Mouse (Mus musculus) limb, embryonic 13.5 days (tissue): ENCODE results near the gene Dnaja2. TPM values are rescaled to one million over a fixed set of nuclear protein-coding genes. Genes with fewer than 3 reads are reported as not detected.

Experiments used
- ATAC-seq: fragments of 200-750 bp; cut with Nextera tagmentation; 2 replicates; pipeline ENCODE4 v1.8.0; 2017; ENCODE audit warnings: low read depth, moderate number of reproducible peaks, moderate TSS enrichment; ENCODE audit not compliant: low FRiP score
- H3K27ac ChIP-seq: fragments of 300-500 bp; sonication (generic); 2 replicates; pipeline ENCODE4 v1.5.1; 2015; ENCODE audit warnings: inconsistent platforms, mild to moderate bottlenecking, moderate library complexity
- H3K27me3 ChIP-seq: fragments of 300-500 bp; sonication (generic); 2 replicates; pipeline ENCODE4 v1.6.1; 2015; ENCODE audit warnings: mild to moderate bottlenecking, inconsistent platforms
- H3K36me3 ChIP-seq: fragments of 300-500 bp; sonication (generic); 2 replicates; pipeline ENCODE4 v1.6.1; 2015; ENCODE audit warnings: inconsistent platforms, mild to moderate bottlenecking, moderate library complexity
- H3K4me1 ChIP-seq: fragments of 300-500 bp; sonication (generic); 2 replicates; pipeline ENCODE4 v1.6.1; 2015; ENCODE audit warnings: inconsistent platforms
- H3K4me2 ChIP-seq: fragments of 300-500 bp; sonication (generic); replicated peaks from 2 replicates; pipeline ENCODE4 v1.6.1; 2015; ENCODE audit warnings: inconsistent platforms, mild to moderate bottlenecking, moderate library complexity
- H3K4me3 ChIP-seq: fragments of 300-500 bp; sonication (generic); 2 replicates; pipeline ENCODE4 v1.5.1; 2015; ENCODE audit warnings: moderate library complexity, mild to moderate bottlenecking, inconsistent platforms
- H3K9ac ChIP-seq: fragments of 300-500 bp; sonication (generic); 2 replicates; pipeline ENCODE4 v1.6.1; 2015; ENCODE audit warnings: mild to moderate bottlenecking, inconsistent platforms
- H3K9me3 ChIP-seq: fragments of 300-500 bp; sonication (generic); 2 replicates; pipeline ENCODE4 v1.6.1; 2016; ENCODE audit warnings: inconsistent platforms
- WGBS: fragments of 180-500 bp; shearing (Covaris S2); methylation state at CpG from one replicate; pipeline ENCODE4 v1.1.7; 2015; 5-methylcytosine and 5-hydroxymethylcytosine counted together
- polyA plus RNA-seq: library from polyadenylated mRNA; unstranded; fragments of >200 nt; fragmentation: Nextera tagmentation; extraction: Ambion mirVana; gene quantifications from 2 replicates; pipeline ENCODE4 v1.2.1, GENCODE M21; 2015

Gene Dnaja2
- polyA plus RNA-seq, 1 experiment from 2014 or later: 159 TPM

- no peak overlapping the region for H3K4me2 ChIP-seq
- H3K4me3 ChIP-seq: no peak overlapping the region
- no peak overlapping the region for H3K27ac ChIP-seq
- no peaks in the 10 kb centered on the region for H3K27me3 ChIP-seq
- H3K36me3 ChIP-seq: no peaks in the 10 kb centered on the region
- H3K9ac ChIP-seq: no peak overlapping the region
- ATAC-seq: no peak
- WGBS: 82% methylated on average over 2 of the region's 2 CpGs
- H3K4me1 ChIP-seq: no peaks in the 10 kb centered on the region
- H3K9me3 ChIP-seq: no peaks in the 10 kb centered on the region
Measured at GRCm38 (mm10) chr8:85588596-85588995, 33.5 kb upstream of the Dnaja2 start.

GRCm38 (mm10) chr8:85577666-85578065, 22.5 kb upstream of the Dnaja2 start:
- H3K9me3 ChIP-seq: no peaks in the 10 kb centered on the region
- 91% methylated on average over 3 of the region's 3 CpGs for WGBS

GRCm38 (mm10) chr8:85573972-85574496, 18.9 kb upstream of the Dnaja2 start:
- Histone ChIP-seq H3K9ac (no peak overlapping the region), H3K9me3 (no peaks in the 10 kb centered on the region), H3K36me3 (no peaks in the 10 kb centered on the region), H3K4me3 (no peak overlapping the region), H3K27ac (no peak overlapping the region), H3K4me2 (no peak overlapping the region), H3K27me3 (no peaks in the 10 kb centered on the region), H3K4me1 (no peaks in the 10 kb centered on the region)
- WGBS: 74% methylated on average over 2 of the region's 2 CpGs
- no peak for ATAC-seq

More at GRCm38 (mm10) chr8:85577666-85578065, 22.5 kb upstream of the Dnaja2 start:
- Histone ChIP-seq H3K27me3 (no peaks in the 10 kb centered on the region), H3K4me2 (no peak overlapping the region), H3K9ac (no peak overlapping the region), H3K4me1 (no peaks in the 10 kb centered on the region), H3K27ac (no peak overlapping the region), H3K4me3 (no peak overlapping the region), H3K36me3 (no peaks in the 10 kb centered on the region)
- no peak for ATAC-seq

GRCm38 (mm10) chr8:85570466-85570865, 15.3 kb upstream of the Dnaja2 start:
- H3K4me1 ChIP-seq: no peaks in the 10 kb centered on the region
- 89% methylated on average over 4 of the region's 4 CpGs for WGBS
- H3K4me3 ChIP-seq: no peak overlapping the region
- no peak overlapping the region for H3K27ac ChIP-seq
- H3K4me2 ChIP-seq: no peak overlapping the region
- H3K9ac ChIP-seq: no peak overlapping the region
- H3K36me3 ChIP-seq: no peaks in the 10 kb centered on the region
- no peaks in the 10 kb centered on the region for H3K9me3 ChIP-seq
- no peaks in the 10 kb centered on the region for H3K27me3 ChIP-seq
- ATAC-seq: no peak

GRCm38 (mm10) chr8:85567801-85568200, 12.7 kb upstream of the Dnaja2 start:
- Histone ChIP-seq H3K36me3 (no peaks in the 10 kb centered on the region), H3K9ac (no peak overlapping the region), H3K27ac (no peak overlapping the region), H3K9me3 (no peaks in the 10 kb centered on the region), H3K4me2 (no peak overlapping the region), H3K4me3 (no peak overlapping the region), H3K27me3 (no peaks in the 10 kb centered on the region), H3K4me1 (no peaks in the 10 kb centered on the region)
- no peak for ATAC-seq
- 92% methylated on average over 2 of the region's 2 CpGs for WGBS

- WGBS: 67% methylated on average over 3 of the region's 3 CpGs
- no peak for ATAC-seq
Measured at GRCm38 (mm10) chr8:85565186-85565585, 10.0 kb upstream of the Dnaja2 start.

GRCm38 (mm10) chr8:85563336-85563735, 8.2 kb upstream of the Dnaja2 start:
- H3K27ac ChIP-seq: no peak overlapping the region
- no peaks in the 10 kb centered on the region for H3K36me3 ChIP-seq
- H3K9ac ChIP-seq: no peak overlapping the region
- 85% methylated on average over 8 of the region's 8 CpGs for WGBS
- no peak overlapping the region for H3K4me3 ChIP-seq
- no peaks in the 10 kb centered on the region for H3K27me3 ChIP-seq
- H3K9me3 ChIP-seq: no peaks in the 10 kb centered on the region
- no peak for ATAC-seq
- H3K4me2 ChIP-seq: no peak overlapping the region
- H3K4me1 ChIP-seq: no peaks in the 10 kb centered on the region

More at GRCm38 (mm10) chr8:85565186-85565585, 10.0 kb upstream of the Dnaja2 start:
- Histone ChIP-seq H3K36me3 (no peaks in the 10 kb centered on the region), H3K9ac (no peak overlapping the region), H3K4me3 (no peak overlapping the region), H3K27me3 (no peaks in the 10 kb centered on the region), H3K4me1 (no peaks in the 10 kb centered on the region), H3K27ac (no peak overlapping the region), H3K9me3 (no peaks in the 10 kb centered on the region), H3K4me2 (no peak overlapping the region)

- Histone ChIP-seq H3K4me3 (no peak overlapping the region), H3K27me3 (no peaks in the 10 kb centered on the region), H3K36me3 (no peaks in the 10 kb centered on the region), H3K9ac (no peak overlapping the region), H3K9me3 (no peaks in the 10 kb centered on the region), H3K4me1 (0 out of 2 replicates have a peak, but pooled peaks cover 2% of the 10 kb centered on the region), H3K4me2 (no peak overlapping the region), H3K27ac (no peak overlapping the region)
- WGBS: 55% methylated on average over 2 of the region's 2 CpGs
- ATAC-seq: no peak
Measured at GRCm38 (mm10) chr8:85559966-85560365, 4.8 kb upstream of the Dnaja2 start.

GRCm38 (mm10) chr8:85559201-85559600, 4.1 kb upstream of the Dnaja2 start:
- Histone ChIP-seq H3K9ac (no peak overlapping the region), H3K9me3 (no peaks in the 10 kb centered on the region), H3K4me1 (peaks cover 3% of the 10 kb centered on the region; the same call in 1 of the 2 replicates), H3K4me3 (no peak overlapping the region), H3K36me3 (no peaks in the 10 kb centered on the region), H3K4me2 (no peak overlapping the region), H3K27me3 (no peaks in the 10 kb centered on the region), H3K27ac (no peak overlapping the region)
- ATAC-seq: no peak
- 85% methylated on average over 1 of the region's 1 CpGs for WGBS

- no peak for ATAC-seq
- H3K27me3 ChIP-seq: no peaks in the 10 kb centered on the region
- H3K4me2 ChIP-seq: no peak overlapping the region
- H3K36me3 ChIP-seq: peaks cover 6% of the 10 kb centered on the region
- H3K9me3 ChIP-seq: no peaks in the 10 kb centered on the region
- no peak overlapping the region for H3K4me3 ChIP-seq
- H3K9ac ChIP-seq: no peak overlapping the region
- H3K4me1 ChIP-seq: peaks cover 5% of the 10 kb centered on the region; the same call in 1 of the 2 replicates
- H3K27ac ChIP-seq: no peak overlapping the region
- WGBS: 41% methylated on average over 3 of the region's 3 CpGs
Measured at GRCm38 (mm10) chr8:85557601-85557986, 2.5 kb upstream of the Dnaja2 start.

- H3K4me3 ChIP-seq: no peak overlapping the region
- no peaks in the 10 kb centered on the region for H3K9me3 ChIP-seq
- no peak overlapping the region for H3K9ac ChIP-seq
- 36% methylated on average over 2 of the region's 2 CpGs for WGBS
- H3K4me2 ChIP-seq: no peak overlapping the region
- H3K36me3 ChIP-seq: peaks cover 11% of the 10 kb centered on the region
- no peak overlapping the region for H3K27ac ChIP-seq
- no peak for ATAC-seq
- H3K4me1 ChIP-seq: peaks cover 5% of the 10 kb centered on the region; the same call in 1 of the 2 replicates
- no peaks in the 10 kb centered on the region for H3K27me3 ChIP-seq
Measured at GRCm38 (mm10) chr8:85556986-85557600, 1.9 kb upstream of the Dnaja2 start.

- peak; percentile 91 for ATAC-seq
- WGBS: 1% methylated on average over 54 of the region's 66 CpGs
Measured at GRCm38 (mm10) chr8:85554391-85555180, 558 bp downstream of the Dnaja2 start.

More at GRCm38 (mm10) chr8:85554391-85555180, 558 bp downstream of the Dnaja2 start:
- Histone ChIP-seq H3K27ac (peak overlapping the region; percentile 93), H3K4me2 (peak overlapping the region; percentile 89), H3K4me1 (peaks cover 5% of the 10 kb centered on the region; the same call in 1 of the 2 replicates), H3K9me3 (no peaks in the 10 kb centered on the region), H3K27me3 (no peaks in the 10 kb centered on the region), H3K9ac (peak overlapping the region; percentile 93), H3K36me3 (peaks cover 33% of the 10 kb centered on the region), H3K4me3 (peak overlapping the region; percentile 91)
